Mouse (Mus musculus) layer of hippocampus, adult 11-12 months (tissue): ENCODE measurements around the gene Nxf1.
"Not testable (repeated sequence)": the region's sequence is repeated elsewhere in the genome, so short reads cannot be mapped to it uniquely, and the experiment has no call there.

ENCODE experiments used
- DNase-seq: peaks from one replicate; pipeline ENCODE4 v3.0.0; 2022; ENCODE audit warnings: low spot score

Nxf1 gene

GRCm38 (mm10) chr19:8724392-8724791 is 32.5 kb upstream of the Nxf1 start:
- no peak for DNase-seq

GRCm38 (mm10) chr19:8725081-8725613 is 31.7 kb upstream of the Nxf1 start:
- no peak for DNase-seq

GRCm38 (mm10) chr19:8726609-8727390 is 30.1 kb upstream of the Nxf1 start:
- DNase-seq: no peak

GRCm38 (mm10) chr19:8727495-8728114 is 29.3 kb upstream of the Nxf1 start:
- no peak for DNase-seq

- DNase-seq: not testable (repeated sequence)
These were observed 28.4 kb upstream of the Nxf1 start for GRCm38 (mm10) chr19:8728335-8729099.

GRCm38 (mm10) chr19:8734334-8734733 is 22.5 kb upstream of the Nxf1 start:
- DNase-seq: no peak

- peak; percentile 93 for DNase-seq
These were observed 21.3 kb upstream of the Nxf1 start, which contains the start of gene Wdr74 for GRCm38 (mm10) chr19:8735389-8736159. Gene Wdr74 (plus strand): TSS chr19:8735827.

GRCm38 (mm10) chr19:8736160-8736467 is 20.8 kb upstream of the Nxf1 start:
- no peak for DNase-seq

- DNase-seq: no peak
These were observed 18.0 kb upstream of the Nxf1 start for GRCm38 (mm10) chr19:8738911-8739310.

GRCm38 (mm10) chr19:8739646-8740045 is 17.2 kb upstream of the Nxf1 start:
- DNase-seq: no peak

GRCm38 (mm10) chr19:8740603-8741002 is 16.3 kb upstream of the Nxf1 start, which contains the start of gene 1700092M07Rik:
Gene 1700092M07Rik (plus strand): TSS chr19:8740718.
- DNase-seq: no peak

- DNase-seq: peak; percentile 96
These were observed 15.5 kb upstream of the Nxf1 start, which contains the start of gene Stx5a for GRCm38 (mm10) chr19:8741243-8741869. Gene Stx5a (plus strand): TSS chr19:8741413.

GRCm38 (mm10) chr19:8742176-8742575 is 14.7 kb upstream of the Nxf1 start:
- DNase-seq: no peak

- no peak for DNase-seq
These were observed 11.5 kb upstream of the Nxf1 start for GRCm38 (mm10) chr19:8745382-8745781.

- DNase-seq: no peak
These were observed 9.5 kb upstream of the Nxf1 start for GRCm38 (mm10) chr19:8747368-8747767.

GRCm38 (mm10) chr19:8755652-8756051 is 1.2 kb upstream of the Nxf1 start:
- no peak for DNase-seq

GRCm38 (mm10) chr19:8757471-8757998 is 662 bp downstream of the Nxf1 start:
- no peak for DNase-seq

GRCm38 (mm10) chr19:8758899-8759298 is 2.0 kb downstream of the Nxf1 start:
- no peak for DNase-seq

- DNase-seq: no peak
These were observed 3.9 kb downstream of the Nxf1 start for GRCm38 (mm10) chr19:8760757-8761156.

- DNase-seq: no peak
These were observed 6.4 kb downstream of the Nxf1 start for GRCm38 (mm10) chr19:8763276-8763675.

GRCm38 (mm10) chr19:8765562-8765961 is 8.7 kb downstream of the Nxf1 start:
- DNase-seq: no peak
